Mouse (Mus musculus): ENCODE results near the gene Alyref.

DNA sequence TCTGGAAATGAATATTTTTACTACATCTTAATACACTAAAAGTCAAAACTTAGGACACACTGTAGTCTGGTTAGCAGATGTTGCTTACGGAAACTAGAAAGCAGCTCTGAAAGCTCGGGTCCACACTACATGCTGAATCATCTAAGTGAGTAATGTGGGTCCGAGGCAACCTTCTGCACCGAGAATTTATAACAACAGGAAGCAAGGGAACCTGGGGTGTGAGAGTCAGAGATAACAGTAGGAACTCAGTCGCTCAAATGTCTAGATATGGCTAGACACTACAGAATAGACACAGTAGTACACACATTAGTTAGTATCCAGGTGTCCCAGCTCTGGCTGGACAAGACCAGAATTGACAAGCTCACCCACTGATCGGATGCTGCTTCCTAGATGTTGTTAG lies 9.6 kb downstream of the Alyref start:
- no peak for TF ChIP-seq POLR2A (IDR thresholded peaks at IDR 0.05; ENCODE audit: insufficient read length, low read depth)
- TF ChIP-seq E2F4 (IDR thresholded peaks at IDR 0.05; ENCODE audit: insufficient read depth): no peak
- no peak for TF ChIP-seq POLR2AphosphoS2 (IDR thresholded peaks at IDR 0.05; ENCODE audit: insufficient read length, low read depth)

Data from myocyte (in vitro differentiated cells).